Mouse (Mus musculus): Measurements from ENCODE around the gene Sestd1. TPM values are rescaled to one million over a fixed set of nuclear protein-coding genes. Genes with fewer than 3 reads are reported as not detected.

Gene Sestd1
- total and polyA plus RNA-seq, 2 experiments: 0.80 to 1.6 TPM

GRCm38 (mm10) chr2:77171444-77172240, 108.8 kb downstream of the Sestd1 start:
- peak; percentile 93 for DNase-seq (ENCODE audit: extremely low read depth, low read depth, low spot score)
- H3K9ac ChIP-seq (ENCODE audit: low read depth, low read length): peak overlapping the region; percentile 67

GRCm38 (mm10) chr2:77170633-77171105, 109.7 kb downstream of the Sestd1 start, which contains the start of gene Ccdc141:
TSS of gene Ccdc141 (minus strand) at chr2:77170636.
- peak within 1 kb of the TSS; percentile 69 for H3K4me3 ChIP-seq (ENCODE audit: insufficient read depth, low read depth, low read length)
- peak; percentile 90 for DNase-seq (ENCODE audit: extremely low read depth, low read depth, low spot score)
- peaks cover 6% of the 10 kb centered on the region for H3K36me3 ChIP-seq (ENCODE audit: control insufficient read depth, insufficient read depth, low read length)
- H3K27me3 ChIP-seq (ENCODE audit: control insufficient read depth, insufficient read depth, low read length): no peaks in the 10 kb centered on the region
- peak within 1 kb of the TSS; percentile 78 for H3K9ac ChIP-seq (ENCODE audit: low read depth, low read length)
- TF ChIP-seq CTCF (IDR thresholded peaks at IDR 0.05; ENCODE audit: low read depth, low read length) (no peak), POLR2A (IDR thresholded peaks at IDR 0.05; ENCODE audit: extremely low read depth, insufficient read depth, low read length) (no peak)
- H3K79me2 ChIP-seq (ENCODE audit: control insufficient read depth, insufficient read depth, low read length): peaks cover 7% of the 10 kb centered on the region; the same call in 1 of the 2 replicates
- peaks cover 12% of the 10 kb centered on the region for H3K4me1 ChIP-seq (ENCODE audit: control insufficient read depth, insufficient read depth, low read length)
- WGBS: 0% methylated on average over 3 of the region's 6 CpGs
- peak within 1 kb of the TSS; percentile 92 for H3K27ac ChIP-seq (replicated peaks; ENCODE audit: insufficient read depth, low read depth, low read length)

More at GRCm38 (mm10) chr2:77171444-77172240, 108.8 kb downstream of the Sestd1 start:
- TF ChIP-seq CTCF (IDR thresholded peaks at IDR 0.05; ENCODE audit: low read depth, low read length) (no peak), POLR2A (IDR thresholded peaks at IDR 0.05; ENCODE audit: extremely low read depth, insufficient read depth, low read length) (no peak)
- Histone ChIP-seq H3K36me3 (ENCODE audit: control insufficient read depth, insufficient read depth, low read length) (peaks cover 3% of the 10 kb centered on the region; the same call in 1 of the 2 replicates), H3K79me2 (ENCODE audit: control insufficient read depth, insufficient read depth, low read length) (peaks cover 7% of the 10 kb centered on the region; the same call in 1 of the 2 replicates), H3K4me3 (ENCODE audit: insufficient read depth, low read depth, low read length) (peak overlapping the region; percentile 44), H3K4me1 (ENCODE audit: control insufficient read depth, insufficient read depth, low read length) (peaks cover 18% of the 10 kb centered on the region), H3K27me3 (ENCODE audit: control insufficient read depth, insufficient read depth, low read length) (no peaks in the 10 kb centered on the region), H3K27ac (replicated peaks; ENCODE audit: insufficient read depth, low read depth, low read length) (peak overlapping the region; percentile 92)
- 14% methylated on average over 23 of the region's 23 CpGs for WGBS

GRCm38 (mm10) chr2:77169916-77170632, 110.3 kb downstream of the Sestd1 start:
- H3K27me3 ChIP-seq (ENCODE audit: control insufficient read depth, insufficient read depth, low read length): no peaks in the 10 kb centered on the region
- peak overlapping the region; percentile 69 for H3K4me3 ChIP-seq (ENCODE audit: insufficient read depth, low read depth, low read length)
- peaks cover 12% of the 10 kb centered on the region for H3K4me1 ChIP-seq (ENCODE audit: control insufficient read depth, insufficient read depth, low read length)
- DNase-seq (ENCODE audit: extremely low read depth, low read depth, low spot score): peak; percentile 78
- H3K36me3 ChIP-seq (ENCODE audit: control insufficient read depth, insufficient read depth, low read length): peaks cover 6% of the 10 kb centered on the region
- peak overlapping the region; percentile 78 for H3K9ac ChIP-seq (ENCODE audit: low read depth, low read length)
- H3K79me2 ChIP-seq (ENCODE audit: control insufficient read depth, insufficient read depth, low read length): peaks cover 7% of the 10 kb centered on the region; the same call in 1 of the 2 replicates
- H3K27ac ChIP-seq (replicated peaks; ENCODE audit: insufficient read depth, low read depth, low read length): peak overlapping the region; percentile 90
- WGBS: 1% methylated on average over 21 of the region's 21 CpGs
- TF ChIP-seq CTCF (IDR thresholded peaks at IDR 0.05; ENCODE audit: low read depth, low read length) (no peak), POLR2A (IDR thresholded peaks at IDR 0.05; ENCODE audit: extremely low read depth, insufficient read depth, low read length) (0 out of 2 replicates have a peak, but pooled peaks have one; percentile 25)

- WGBS: 63% methylated on average over 4 of the region's 4 CpGs
- H3K79me2 ChIP-seq (ENCODE audit: control insufficient read depth, insufficient read depth, low read length): peaks cover 7% of the 10 kb centered on the region; the same call in 1 of the 2 replicates
- DNase-seq (ENCODE audit: extremely low read depth, low read depth, low spot score): no peak
- H3K9ac ChIP-seq (ENCODE audit: low read depth, low read length): no peak overlapping the region
- no peak for TF ChIP-seq CTCF (IDR thresholded peaks at IDR 0.05; ENCODE audit: low read depth, low read length)
- TF ChIP-seq POLR2A (IDR thresholded peaks at IDR 0.05; ENCODE audit: extremely low read depth, insufficient read depth, low read length): no peak
- no peaks in the 10 kb centered on the region for H3K27me3 ChIP-seq (ENCODE audit: control insufficient read depth, insufficient read depth, low read length)
- H3K36me3 ChIP-seq (ENCODE audit: control insufficient read depth, insufficient read depth, low read length): peaks cover 9% of the 10 kb centered on the region
- H3K4me1 ChIP-seq (ENCODE audit: control insufficient read depth, insufficient read depth, low read length): peaks cover 12% of the 10 kb centered on the region
- no peak overlapping the region for H3K27ac ChIP-seq (replicated peaks; ENCODE audit: insufficient read depth, low read depth, low read length)
- no peak overlapping the region for H3K4me3 ChIP-seq (ENCODE audit: insufficient read depth, low read depth, low read length)
These were observed 111.2 kb downstream of the Sestd1 start for GRCm38 (mm10) chr2:77169218-77169617.

GRCm38 (mm10) chr2:77168781-77169180, 111.6 kb downstream of the Sestd1 start:
- Histone ChIP-seq H3K36me3 (ENCODE audit: control insufficient read depth, insufficient read depth, low read length) (peaks cover 9% of the 10 kb centered on the region), H3K79me2 (ENCODE audit: control insufficient read depth, insufficient read depth, low read length) (peaks cover 7% of the 10 kb centered on the region; the same call in 1 of the 2 replicates), H3K9ac (ENCODE audit: low read depth, low read length) (no peak overlapping the region), H3K27me3 (ENCODE audit: control insufficient read depth, insufficient read depth, low read length) (no peaks in the 10 kb centered on the region), H3K4me3 (ENCODE audit: insufficient read depth, low read depth, low read length) (no peak overlapping the region), H3K4me1 (ENCODE audit: control insufficient read depth, insufficient read depth, low read length) (peaks cover 10% of the 10 kb centered on the region), H3K27ac (replicated peaks; ENCODE audit: insufficient read depth, low read depth, low read length) (no peak overlapping the region)
- 93% methylated on average over 7 of the region's 7 CpGs for WGBS
- no peak for DNase-seq (ENCODE audit: extremely low read depth, low read depth, low spot score)
- TF ChIP-seq CTCF (IDR thresholded peaks at IDR 0.05; ENCODE audit: low read depth, low read length) (no peak), POLR2A (IDR thresholded peaks at IDR 0.05; ENCODE audit: extremely low read depth, insufficient read depth, low read length) (no peak)

Measured in liver, adult 2 months (tissue).